Mouse (Mus musculus) liver, postnatal 0 days (tissue): ENCODE data around the gene Gm6034.
"Not testable (repeated sequence)": the region's sequence is repeated elsewhere in the genome, so short reads cannot be mapped to it uniquely, and the experiment has no call there.

Source experiments
- CTCF ChIP-seq: sonication (generic); IDR thresholded peaks from 2 replicates; pipeline ENCODE4 v1.5.1; 2016; ENCODE audit warnings: antibody characterized with exemption, low read depth
- EP300 ChIP-seq: IDR thresholded peaks from 2 replicates; pipeline ENCODE4 v1.6.1; 2016; ENCODE audit warnings: antibody characterized with exemption, low read depth, mild to moderate bottlenecking

DNA sequence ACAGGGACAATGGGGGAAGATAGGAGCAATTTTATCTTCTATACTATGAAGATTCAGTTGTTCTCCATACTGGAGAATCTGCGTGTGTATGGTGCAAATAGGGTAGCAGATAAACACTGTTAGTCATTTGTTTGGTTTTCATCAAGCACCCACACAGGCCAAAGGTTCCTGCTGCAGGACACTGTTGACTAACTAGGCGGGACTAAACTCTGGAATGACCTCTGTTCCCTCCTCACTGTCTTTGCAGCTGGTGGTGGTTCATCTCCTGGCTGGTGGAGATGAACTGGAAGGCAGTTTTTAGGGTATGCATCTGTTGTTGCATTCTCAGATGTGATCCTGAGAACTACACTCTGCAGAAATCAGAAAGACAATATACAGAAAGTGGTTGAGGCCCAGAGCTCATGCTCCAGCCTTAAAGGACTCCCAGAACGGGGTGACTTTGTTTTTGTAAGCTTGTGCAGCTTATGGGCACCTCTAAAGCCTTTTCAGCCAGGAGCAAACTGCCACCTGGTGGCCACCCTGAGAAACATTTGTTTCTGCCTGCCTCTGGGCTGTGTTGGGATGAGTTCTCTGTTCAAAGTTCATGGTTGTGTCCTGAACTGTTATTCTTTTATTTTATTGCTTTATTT lies 7.6 kb upstream of the Gm6034 start:
- TF ChIP-seq EP300, result not testable (repeated sequence)
- TF ChIP-seq CTCF, result peak; percentile 76
